Mouse (Mus musculus): Measurements from ENCODE around the gene Khdc4. TPM values are rescaled to one million over a fixed set of nuclear protein-coding genes. Genes with fewer than 3 reads are reported as not detected.

Khdc4 gene
- polyA plus RNA-seq (2017; shearing (Covaris generic)) = 149 TPM

GRCm38 (mm10) chr3:88684980-88685941 lies at the start of gene Khdc4:
Gene Khdc4, plus strand, starts transcription at chr3:88685803.

GRCm38 (mm10) chr3:88652846-88653515 lies 32.6 kb upstream of the Khdc4 start, which contains the start of gene Rxfp4:
Gene Rxfp4, minus strand, starts transcription at chr3:88653142.

GRCm38 (mm10) chr3:88716399-88717197 lies 31.0 kb downstream of the Khdc4 start, which contains the start of gene Rit1:
Gene Rit1, plus strand, starts transcription at chr3:88716838.

Other genes starting within 250 kb of the Khdc4 start
- gene Sema4a, start 224.6 kb upstream of the Khdc4 start, polyA plus RNA-seq (2017; shearing (Covaris generic)) = 109 TPM
- gene Lmna, start 175.8 kb upstream of the Khdc4 start, polyA plus RNA-seq (2017; shearing (Covaris generic)) = 125 TPM
- gene Mex3a, start 153.4 kb upstream of the Khdc4 start, polyA plus RNA-seq (2017; shearing (Covaris generic)) = not detected
- gene Rab25, start 137.5 kb upstream of the Khdc4 start, polyA plus RNA-seq (2017; shearing (Covaris generic)) = not detected
- gene Lamtor2, start 132.7 kb upstream of the Khdc4 start, polyA plus RNA-seq (2017; shearing (Covaris generic)) = 114 TPM
- 31.1 TPM for gene Ubqln4, start 132.0 kb upstream of the Khdc4 start, polyA plus RNA-seq (2017; shearing (Covaris generic))
- 56.5 TPM for gene Ssr2, start 109.9 kb upstream of the Khdc4 start, polyA plus RNA-seq (2017; shearing (Covaris generic))
- gene Arhgef2, start 79.8 kb upstream of the Khdc4 start, polyA plus RNA-seq (2017; shearing (Covaris generic)) = 74.7 TPM
- gene Rxfp4, start 32.7 kb upstream of the Khdc4 start, polyA plus RNA-seq (2017; shearing (Covaris generic)) = not detected
- gene Rit1, start 31.0 kb downstream of the Khdc4 start, polyA plus RNA-seq (2017; shearing (Covaris generic)) = 23.7 TPM
- 35.6 TPM for gene Syt11, start 89.4 kb downstream of the Khdc4 start, polyA plus RNA-seq (2017; shearing (Covaris generic))
- gene Gon4l, start 149.4 kb downstream of the Khdc4 start, polyA plus RNA-seq (2017; shearing (Covaris generic)) = 22.0 TPM
- 13.5 TPM for gene Msto1, start 228.2 kb downstream of the Khdc4 start, polyA plus RNA-seq (2017; shearing (Covaris generic))